Mouse (Mus musculus): Measurements from ENCODE around the gene Iqch.

DNA sequence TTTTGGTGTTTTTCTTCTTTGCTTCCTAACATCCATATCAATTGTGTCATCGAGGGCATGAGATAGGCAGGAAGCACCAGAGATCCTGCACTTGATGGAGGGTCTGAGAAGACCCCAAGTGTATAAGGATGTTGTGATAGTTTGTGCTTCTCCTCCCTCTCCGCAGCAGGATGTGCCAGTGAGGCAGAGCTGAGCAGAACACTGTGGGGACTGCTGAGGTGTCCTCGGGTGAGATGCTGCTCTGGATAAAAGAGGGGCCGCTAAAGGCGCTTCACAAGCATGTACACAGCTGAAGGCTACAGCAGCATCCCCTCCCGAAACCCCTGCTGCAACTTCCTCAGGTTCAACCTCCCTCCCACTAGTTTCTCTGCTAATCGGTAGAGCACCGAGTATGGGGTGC lies 95.2 kb downstream of the Iqch start:
- TF ChIP-seq EP300 (IDR thresholded peaks at IDR 0.05; ENCODE audit: insufficient read depth, low read depth, low read length) (no peak), CTCF (IDR thresholded peaks at IDR 0.05; ENCODE audit: low read depth, low read length) (no peak)
